27 mouse cellular contexts compared by ENCODE assay signal in genomic region chr2:45236168-45236700, GRCm38 (mm10).
DNase-seq lines count a peak whose midpoint lies in the region; ATAC-seq and TF ChIP-seq lines count a peak whose summit lies in the region.
"Had no signal": no experiment of that assay in that cellular context is flagged by ENCODE, and none has a peak within 500 bp of the region (broad histone marks: within the 10 kb centered on the region; RNA-seq: fewer than 3 reads in every experiment).

No protein-coding gene starts in this region.

- H3K79me2 ChIP-seq in macrophage (ENCODE audit: inconsistent target), result no peaks in the 10 kb centered on the region; the same call in 1 of the 2 replicates

- H3K4me3 ChIP-seq in liver, postnatal 0 days (ENCODE audit: low read depth, low read length), result no peak overlapping the region
- no peak overlapping the region for H3K4me3 ChIP-seq in liver, embryonic 11.5 days (ENCODE audit: low read depth, low read length)
- no peak overlapping the region for H3K4me3 ChIP-seq in bone marrow, adult 2 months (replicated peaks; ENCODE audit: control insufficient read depth, low read depth, low read length)
- no peak overlapping the region for H3K4me3 ChIP-seq in macrophage (ENCODE audit: inconsistent target)
- H3K4me3 ChIP-seq: embryonic facial prominence, embryonic 13.5 days; forebrain, embryonic 10.5 days; forebrain, embryonic 15.5 days; heart, adult 2 months; hindbrain, embryonic 12.5 days; intestine, embryonic 15.5 days; layer of hippocampus, adult 2 months; liver, embryonic 15.5 days; midbrain, embryonic 13.5 days had no signal

- H3K9ac ChIP-seq in liver, postnatal 0 days (replicated peaks), result no peak overlapping the region
- no peak overlapping the region for H3K9ac ChIP-seq in liver, embryonic 11.5 days (ENCODE audit: low read depth, low read length)
- H3K9ac ChIP-seq: embryonic facial prominence, embryonic 13.5 days; forebrain, embryonic 15.5 days; hindbrain, embryonic 12.5 days; intestine, embryonic 15.5 days; liver, embryonic 15.5 days; midbrain, embryonic 13.5 days had no signal

- TF ChIP-seq CTCF in liver, postnatal 0 days (IDR thresholded peaks at IDR 0.05; ENCODE audit: low read depth), result no peak
- no peak for TF ChIP-seq CTCF in bone marrow, adult 2 months (IDR thresholded peaks at IDR 0.05; ENCODE audit: control insufficient read depth, insufficient read depth, low read length)

- H3K9me3 ChIP-seq in liver, postnatal 0 days (ENCODE audit: low read length), result no peaks in the 10 kb centered on the region
- H3K9me3 ChIP-seq in liver, embryonic 11.5 days (ENCODE audit: control insufficient read depth, low read length), result no peaks in the 10 kb centered on the region
- H3K9me3 ChIP-seq: embryonic facial prominence, embryonic 13.5 days; forebrain, embryonic 10.5 days; forebrain, embryonic 15.5 days; hindbrain, embryonic 12.5 days; intestine, embryonic 15.5 days; liver, embryonic 15.5 days; midbrain, embryonic 13.5 days had no signal

- no peak overlapping the region for H3K27ac ChIP-seq in liver, postnatal 0 days (ENCODE audit: low read depth)
- H3K27ac ChIP-seq in liver, embryonic 11.5 days (ENCODE audit: low read depth, low read length), result no peak overlapping the region
- peak overlapping the region; percentile 41; the same call in 1 of the 2 replicates for H3K27ac ChIP-seq in bone marrow, adult 2 months (ENCODE audit: control insufficient read depth, insufficient read depth, low read depth, low read length, poor library complexity)
- 0 out of 2 replicates have a peak overlapping the region, but pooled peaks have one; percentile 1 for H3K27ac ChIP-seq in macrophage
- H3K27ac ChIP-seq: embryonic facial prominence, embryonic 13.5 days; forebrain, embryonic 10.5 days; forebrain, embryonic 15.5 days; heart, adult 2 months; hindbrain, embryonic 12.5 days; hindbrain, postnatal 0 days; intestine, embryonic 15.5 days; layer of hippocampus, adult 2 months; liver, embryonic 15.5 days; midbrain, embryonic 13.5 days had no signal

- H3K4me2 ChIP-seq in liver, postnatal 0 days (ENCODE audit: low read depth, low read length), result no peak overlapping the region
- no peak overlapping the region for H3K4me2 ChIP-seq in liver, embryonic 11.5 days
- H3K4me2 ChIP-seq: embryonic facial prominence, embryonic 13.5 days; forebrain, embryonic 15.5 days; hindbrain, embryonic 12.5 days; intestine, embryonic 15.5 days; liver, embryonic 15.5 days; midbrain, embryonic 13.5 days had no signal

- no peaks in the 10 kb centered on the region for H3K27me3 ChIP-seq in liver, postnatal 0 days (ENCODE audit: insufficient read depth, low read length)
- H3K27me3 ChIP-seq in liver, embryonic 11.5 days (replicated peaks; ENCODE audit: control insufficient read depth, insufficient read depth, low read length), result no peaks in the 10 kb centered on the region
- H3K27me3 ChIP-seq: embryonic facial prominence, embryonic 13.5 days; forebrain, embryonic 15.5 days; hindbrain, embryonic 12.5 days; intestine, embryonic 15.5 days; liver, embryonic 15.5 days; midbrain, embryonic 13.5 days had no signal

- TF ChIP-seq POLR2A in bone marrow, adult 2 months (IDR thresholded peaks at IDR 0.05; ENCODE audit: borderline replicate concordance, control insufficient read depth, low read depth, low read length), result no peak

- TF ChIP-seq EP300 in liver, postnatal 0 days (IDR thresholded peaks at IDR 0.05; ENCODE audit: low read depth), result no peak

- peak; percentile 35; the same call in 1 of the 2 replicates for ATAC-seq in liver, postnatal 0 days
- no peak for ATAC-seq in liver, embryonic 11.5 days (replicated peaks; ENCODE audit: low FRiP score)
- ATAC-seq: activated CD4-positive, CD25-positive, alpha-beta regulatory T cell, adult 4 months; forebrain, embryonic 15.5 days; hindbrain, postnatal 0 days; intestine, embryonic 15.5 days; midbrain, embryonic 13.5 days had no signal

- no peaks in the 10 kb centered on the region for H3K36me3 ChIP-seq in liver, postnatal 0 days (replicated peaks; ENCODE audit: insufficient read depth, low read length)
- H3K36me3 ChIP-seq in liver, embryonic 11.5 days (ENCODE audit: control insufficient read depth, insufficient read depth, low read length), result no peaks in the 10 kb centered on the region
- H3K36me3 ChIP-seq in macrophage (ENCODE audit: inconsistent target), result no peaks in the 10 kb centered on the region
- H3K36me3 ChIP-seq: embryonic facial prominence, embryonic 13.5 days; forebrain, embryonic 10.5 days; forebrain, embryonic 15.5 days; hindbrain, embryonic 12.5 days; intestine, embryonic 15.5 days; liver, embryonic 15.5 days; midbrain, embryonic 13.5 days had no signal

- 79% methylated on average over 13 of the region's 13 CpGs for WGBS in liver, postnatal 0 days (ENCODE audit: insufficient replicate concordance)
- 87% methylated on average over 13 of the region's 13 CpGs for WGBS in liver, embryonic 11.5 days
- 69% methylated on average over 13 of the region's 13 CpGs for WGBS in bone marrow, adult 2 months
- WGBS in macrophage (ENCODE audit: missing documents), result 69% methylated on average over 13 of the region's 13 CpGs

- peaks cover 12% of the 10 kb centered on the region for H3K4me1 ChIP-seq in liver, postnatal 0 days (ENCODE audit: insufficient read depth)
- peaks cover 14% of the 10 kb centered on the region for H3K4me1 ChIP-seq in liver, embryonic 11.5 days (replicated peaks; ENCODE audit: control insufficient read depth, insufficient read depth, low read length)
- H3K4me1 ChIP-seq in bone marrow, adult 2 months (ENCODE audit: control insufficient read depth, insufficient read depth, low read length), result peaks cover 4% of the 10 kb centered on the region
- H3K4me1 ChIP-seq: embryonic facial prominence, embryonic 13.5 days; forebrain, embryonic 15.5 days; hindbrain, embryonic 12.5 days; intestine, embryonic 15.5 days; midbrain, embryonic 13.5 days had no signal

- DNase-seq in liver, postnatal 0 days, result no peak
- DNase-seq in liver, embryonic 11.5 days (ENCODE audit: low spot score), result no peak
- peak; percentile 36 for DNase-seq in skeletal muscle tissue, adult 2 months (ENCODE audit: low read depth, low spot score)
- no peak for DNase-seq in cerebellum, adult 9-10 months
- DNase-seq in left cerebral cortex, adult 18-20 months (ENCODE audit: low spot score in 2 of 2), result no peak
- DNase-seq: adrenal gland, adult 2 months; cerebellum, adult 11 months; cerebellum, postnatal 10 days; gastrocnemius, postnatal 25 days; heart, postnatal 14 days; kidney, adult 2 months; kidney, postnatal 36 days; left cerebral cortex, postnatal 4 days; thymus, postnatal 4 days had no signal

Comparison
In these comparisons a context has a peak if more than half of its experiments do, and no peak if none do; other contexts are left out.
1. H3K27ac ChIP-seq: peak in bone marrow, adult 2 months (single experiment) and macrophage (single experiment); none in liver, postnatal 0 days (single experiment) and liver, embryonic 11.5 days (single experiment).